9 mouse cellular contexts compared by ENCODE assay signal in the genomic region with DNA sequence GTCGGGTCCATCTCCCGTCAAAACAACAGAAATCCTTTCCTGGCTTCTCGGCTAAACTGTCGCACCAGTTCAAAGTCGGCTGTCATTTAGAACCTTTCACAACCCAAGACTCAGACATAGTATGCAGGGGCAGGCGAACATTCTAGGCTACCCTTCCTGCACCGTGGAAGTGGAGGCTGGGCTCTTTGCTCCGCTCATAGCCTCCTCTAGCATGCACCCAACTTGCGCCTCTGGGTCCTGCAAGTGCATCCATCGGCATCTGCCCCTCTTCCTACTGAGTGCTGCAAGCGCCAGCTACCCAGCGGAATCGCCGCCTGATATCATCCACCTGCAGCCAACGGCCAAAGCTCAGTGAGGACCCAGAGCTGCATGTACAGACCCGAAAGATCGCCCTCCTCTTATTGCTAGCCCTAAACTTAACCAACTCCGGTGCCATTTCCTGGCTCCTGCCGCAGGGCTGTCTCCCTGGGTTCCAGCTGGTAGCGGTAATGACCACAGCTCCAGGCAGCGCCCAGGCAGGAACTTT. TPM values are rescaled to one million over a fixed set of nuclear protein-coding genes. Genes with fewer than 3 reads are reported as not detected.
DNase-seq lines count a peak whose midpoint lies in the region; ATAC-seq and TF ChIP-seq lines count a peak whose summit lies in the region.
"Had no signal": no experiment of that assay in that cellular context is flagged by ENCODE, and none has a peak within 500 bp of the region (broad histone marks: within the 10 kb centered on the region; RNA-seq: fewer than 3 reads in every experiment).

Gene Fat3, minus strand, starts transcription at position 100 of the 526 bp plus-strand sequence.

- 1% methylated on average over 21 of the region's 21 CpGs for WGBS in kidney, postnatal 0 days
- WGBS in liver, postnatal 0 days (ENCODE audit: insufficient replicate concordance) = 1% methylated on average over 21 of the region's 21 CpGs

- peak within 1 kb of the TSS; percentile 46 for H3K9ac ChIP-seq in kidney, postnatal 0 days (ENCODE audit: low read depth, low read length)
- H3K9ac ChIP-seq in liver, postnatal 0 days (replicated peaks) = no peak within 1 kb of the TSS

- TF ChIP-seq CTCF in kidney, postnatal 0 days (IDR thresholded peaks at IDR 0.05; ENCODE audit: low read depth) = no peak
- no peak for TF ChIP-seq CTCF in layer of hippocampus, adult 2 months (conservative IDR thresholded peaks at IDR 0.05)
- no peak for TF ChIP-seq CTCF in liver, postnatal 0 days (IDR thresholded peaks at IDR 0.05; ENCODE audit: low read depth)

- H3K27ac ChIP-seq in kidney, postnatal 0 days = peak within 1 kb of the TSS; percentile 47
- peak within 1 kb of the TSS; percentile 95 for H3K27ac ChIP-seq in layer of hippocampus, adult 2 months
- H3K27ac ChIP-seq in liver, postnatal 0 days (ENCODE audit: low read depth) = no peak within 1 kb of the TSS

- ATAC-seq in kidney, postnatal 0 days (replicated peaks; ENCODE audit: low FRiP score, low read depth) = 0 out of 2 replicates have a peak, but pooled peaks have one; percentile 9
- ATAC-seq in liver, postnatal 0 days = no peak
- no peak for ATAC-seq in CD4-positive, CD25-positive, alpha-beta regulatory T cell, adult 4 months

- TF ChIP-seq EP300 in liver, postnatal 0 days (IDR thresholded peaks at IDR 0.05; ENCODE audit: low read depth) = no peak

- H3K4me1 ChIP-seq in kidney, postnatal 0 days (replicated peaks; ENCODE audit: insufficient read depth, low read length) = no peaks in the 10 kb centered on the region
- peaks cover 17% of the 10 kb centered on the region for H3K4me1 ChIP-seq in liver, postnatal 0 days (ENCODE audit: insufficient read depth)

- no peaks in the 10 kb centered on the region for H3K27me3 ChIP-seq in kidney, postnatal 0 days (ENCODE audit: insufficient read depth, low read length)
- H3K27me3 ChIP-seq in liver, postnatal 0 days (ENCODE audit: insufficient read depth, low read length) = peaks cover 49% of the 10 kb centered on the region

- no peaks in the 10 kb centered on the region for H3K36me3 ChIP-seq in kidney, postnatal 0 days (ENCODE audit: insufficient read depth, low read length)
- H3K36me3 ChIP-seq in liver, postnatal 0 days (replicated peaks; ENCODE audit: insufficient read depth, low read length) = no peaks in the 10 kb centered on the region

- H3K4me3 ChIP-seq in kidney, postnatal 0 days (replicated peaks; ENCODE audit: low read depth, low read length) = peak within 1 kb of the TSS; percentile 63
- peak within 1 kb of the TSS; percentile 72 for H3K4me3 ChIP-seq in layer of hippocampus, adult 2 months
- peak within 1 kb of the TSS; percentile 40 for H3K4me3 ChIP-seq in liver, postnatal 0 days (ENCODE audit: low read depth, low read length)
- H3K4me3 ChIP-seq: myocyte had no signal

- no peaks in the 10 kb centered on the region for H3K9me3 ChIP-seq in kidney, postnatal 0 days (replicated peaks; ENCODE audit: low read length)
- H3K9me3 ChIP-seq in liver, postnatal 0 days (ENCODE audit: low read length) = no peaks in the 10 kb centered on the region

- peak; percentile 40 for DNase-seq in kidney, postnatal 0 days (ENCODE audit: low spot score)
- DNase-seq in kidney, adult 11 months = no peak
- DNase-seq in cerebellum, postnatal 14 days = peak; percentile 31 to 56
- DNase-seq in frontal cortex, postnatal 36 days (ENCODE audit: low spot score in 2 of 2) = peak; percentile 60 to 67
- DNase-seq in layer of hippocampus, adult 2 months (ENCODE audit: low spot score in 2 of 2) = peak; percentile 16 to 28
- peak; percentile 14 for DNase-seq in liver, postnatal 0 days
- peak; percentile 35 to 39 for DNase-seq in right cerebral cortex, postnatal 36 days (ENCODE audit: low spot score in 2 of 2)

- H3K4me2 ChIP-seq in kidney, postnatal 0 days (ENCODE audit: low read length) = peak within 1 kb of the TSS; percentile 97
- peak within 1 kb of the TSS; percentile 74 for H3K4me2 ChIP-seq in liver, postnatal 0 days (ENCODE audit: low read depth, low read length)

RNA-seq across cellular contexts. Expression of gene Fat3, which starts in this region (rescaled TPM):
- polyA plus RNA-seq in kidney, postnatal 0 days (2015; fragmentation: Nextera tagmentation; extraction: Ambion mirVana) = 1.3 and 1.5 TPM in 2 replicates
- total RNA-seq in layer of hippocampus, adult 2 months (2021) = 10 to 100 TPM; 37.1 to 37.5 TPM
- polyA plus RNA-seq in liver, postnatal 0 days (2015; fragmentation: Nextera tagmentation; extraction: Ambion mirVana) = 0.02 TPM in 2 replicates
- polyA plus RNA-seq in CD4-positive, CD25-positive, alpha-beta regulatory T cell, adult 4 months (2017; shearing (Covaris generic)) = under 1 TPM in 1 of 2 experiments, not detected in 1; 0.31 TPM
- polyA plus RNA-seq: myocyte had no signal

Comparison
In these comparisons a context has a peak if more than half of its experiments do, and no peak if none do; other contexts are left out.
1. Peak in DNase-seq, H3K4me3 ChIP-seq and H3K4me2 ChIP-seq in liver, postnatal 0 days; RNA of the gene not detected or under 1 TPM.